Mouse (Mus musculus): ENCODE results near the gene Ccdc170.

DNA sequence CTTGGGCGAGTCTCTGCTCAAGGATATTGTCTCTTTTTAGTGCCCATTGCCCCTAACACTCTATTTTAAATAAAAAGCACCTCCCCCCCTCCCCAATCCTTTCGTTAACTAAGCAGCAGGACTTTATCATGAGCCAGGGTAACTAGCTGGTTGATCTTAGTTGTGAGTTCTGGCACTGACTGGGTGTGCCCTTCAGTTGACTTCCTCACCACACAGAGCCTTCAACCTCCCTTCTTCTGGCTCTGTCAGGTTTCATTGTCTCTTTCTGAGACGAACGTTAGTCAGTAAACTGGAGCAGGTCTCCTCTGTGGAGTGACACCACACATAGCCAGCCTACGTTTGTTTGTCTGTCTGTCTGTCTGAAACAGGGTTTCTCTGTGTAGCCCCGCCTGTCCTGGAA, 50.4 kb downstream of the Ccdc170 start:
- no peak for TF ChIP-seq CTCF (IDR thresholded peaks at IDR 0.05; ENCODE audit: extremely low read depth, insufficient read depth, insufficient read length, insufficient replicate concordance)
- TF ChIP-seq POLR2A (IDR thresholded peaks at IDR 0.05; ENCODE audit: low read depth, low read length): no peak
